Mouse (Mus musculus) liver, embryonic 12.5 days (tissue): ENCODE measurements around the gene Cnp. TPM values are rescaled to one million over a fixed set of nuclear protein-coding genes. Genes with fewer than 3 reads are reported as not detected.
"Not testable (repeated sequence)": the region's sequence is repeated elsewhere in the genome, so short reads cannot be mapped to it uniquely, and the experiment has no call there.

Experiments
- ATAC-seq: fragments of 200-750 bp; cut with Nextera tagmentation; 2 replicates; pipeline ENCODE4 v1.8.0; 2017; ENCODE audit warnings: moderate number of reproducible peaks, mild to moderate bottlenecking, moderate library complexity
- H3K27ac ChIP-seq: fragments of 300-500 bp; sonication (generic); 2 replicates; pipeline ENCODE4 v1.5.1; 2016; ENCODE audit warnings: mild to moderate bottlenecking
- H3K27me3 ChIP-seq: fragments of 300-500 bp; sonication (generic); replicated peaks from 2 replicates; pipeline ENCODE4 v1.6.1; 2016; ENCODE audit warnings: mild to moderate bottlenecking, moderate library complexity
- H3K36me3 ChIP-seq: fragments of 300-500 bp; sonication (generic); 2 replicates; pipeline ENCODE4 v1.6.1; 2016; ENCODE audit warnings: mild to moderate bottlenecking, moderate library complexity
- H3K4me1 ChIP-seq: fragments of 300-500 bp; sonication (generic); 2 replicates; pipeline ENCODE4 v1.6.1; 2016
- H3K4me2 ChIP-seq: fragments of 300-500 bp; sonication (generic); 2 replicates; pipeline ENCODE4 v1.6.1; 2016; ENCODE audit warnings: mild to moderate bottlenecking, moderate library complexity
- H3K4me3 ChIP-seq: fragments of 300-500 bp; sonication (generic); 2 replicates; pipeline ENCODE4 v1.5.1; 2016; ENCODE audit warnings: mild to moderate bottlenecking, moderate library complexity
- H3K9ac ChIP-seq: fragments of 300-500 bp; sonication (generic); 2 replicates; pipeline ENCODE4 v1.6.1; 2016; ENCODE audit warnings: mild to moderate bottlenecking, moderate library complexity
- H3K9me3 ChIP-seq: fragments of 300-500 bp; sonication (generic); replicated peaks from 2 replicates; pipeline ENCODE4 v1.6.1; 2016; ENCODE audit warnings: mild to moderate bottlenecking, moderate library complexity
- WGBS: fragments of 180-500 bp; shearing (Covaris S2); methylation state at CpG from one replicate; pipeline ENCODE4 v1.1.7; 2016; ENCODE audit not compliant: insufficient replicate concordance; 5-methylcytosine and 5-hydroxymethylcytosine counted together
- polyA plus RNA-seq: library from polyadenylated mRNA; unstranded; fragments of >200 nt; fragmentation: Nextera tagmentation; extraction: Ambion mirVana; gene quantifications from 2 replicates; pipeline ENCODE4 v1.2.1, GENCODE M21; 2016

Cnp gene
- polyA plus RNA-seq, 1 experiment from 2014 or later = 12.9 TPM

GRCm38 (mm10) chr11:100576256-100576655, 1.6 kb downstream of the Cnp start:
- Histone ChIP-seq H3K4me3 (no peak overlapping the region), H3K4me1 (peaks cover 30% of the 10 kb centered on the region), H3K9ac (no peak overlapping the region), H3K9me3 (no peaks in the 10 kb centered on the region), H3K4me2 (peak overlapping the region; percentile 88), H3K27ac (no peak overlapping the region), H3K27me3 (peaks cover 3% of the 10 kb centered on the region), H3K36me3 (peaks cover 29% of the 10 kb centered on the region)
- 68% methylated on average over 21 of the region's 21 CpGs for WGBS
- no peak for ATAC-seq

GRCm38 (mm10) chr11:100577852-100578599, 3.3 kb downstream of the Cnp start:
- 70% methylated on average over 8 of the region's 8 CpGs for whole genome bisulfite sequencing
- Histone ChIP-seq H3K27ac (no peak overlapping the region), H3K4me1 (peaks cover 27% of the 10 kb centered on the region), H3K4me3 (no peak overlapping the region), H3K9ac (no peak overlapping the region), H3K27me3 (no peaks in the 10 kb centered on the region), H3K9me3 (no peaks in the 10 kb centered on the region), H3K4me2 (no peak overlapping the region), H3K36me3 (peaks cover 47% of the 10 kb centered on the region)
- no peak for ATAC-seq

- no peak for ATAC-seq
- Histone ChIP-seq H3K9ac (no peak overlapping the region), H3K27me3 (no peaks in the 10 kb centered on the region), H3K36me3 (peaks cover 59% of the 10 kb centered on the region), H3K4me3 (no peak overlapping the region), H3K9me3 (no peaks in the 10 kb centered on the region), H3K4me2 (no peak overlapping the region), H3K27ac (no peak overlapping the region), H3K4me1 (peaks cover 25% of the 10 kb centered on the region)
- WGBS = 87% methylated on average over 9 of the region's 9 CpGs
Measured at GRCm38 (mm10) chr11:100579116-100579799, 4.6 kb downstream of the Cnp start.

- no peak for ATAC-seq
- no peak overlapping the region for H3K4me3 ChIP-seq
- no peak overlapping the region for H3K4me2 ChIP-seq
- peaks cover 14% of the 10 kb centered on the region for H3K4me1 ChIP-seq
- WGBS = 80% methylated on average over 13 of the region's 13 CpGs
- H3K9ac ChIP-seq = no peak overlapping the region
- H3K27me3 ChIP-seq = no peaks in the 10 kb centered on the region
- H3K9me3 ChIP-seq = no peaks in the 10 kb centered on the region
- H3K27ac ChIP-seq = no peak overlapping the region
- peaks cover 69% of the 10 kb centered on the region for H3K36me3 ChIP-seq
Measured at GRCm38 (mm10) chr11:100580275-100580674, 5.6 kb downstream of the Cnp start.

DNA sequence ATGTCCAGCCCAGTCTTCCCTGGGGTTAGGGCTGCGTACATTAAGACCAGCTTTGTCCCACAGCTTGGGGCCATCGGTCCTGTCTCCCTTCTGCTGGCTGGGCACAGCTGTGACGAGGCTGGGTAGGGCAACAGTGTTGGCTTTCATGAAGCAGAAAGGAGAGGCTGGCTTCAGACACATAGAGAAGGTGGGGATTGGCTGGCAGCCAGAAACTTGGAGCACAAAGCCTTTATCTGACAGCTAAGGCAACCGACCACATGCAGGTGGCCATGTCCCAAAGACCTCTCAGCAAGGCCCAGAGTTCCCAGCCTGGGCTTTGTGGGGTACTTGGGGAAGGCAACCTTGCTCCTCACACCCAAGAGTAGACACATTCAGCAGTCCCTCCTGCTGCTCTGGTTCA, 7.1 kb downstream of the Cnp start:
- Histone ChIP-seq H3K4me3 (no peak overlapping the region), H3K27me3 (no peaks in the 10 kb centered on the region), H3K36me3 (peaks cover 84% of the 10 kb centered on the region), H3K27ac (no peak overlapping the region), H3K4me2 (no peak overlapping the region), H3K4me1 (no peaks in the 10 kb centered on the region), H3K9ac (no peak overlapping the region), H3K9me3 (no peaks in the 10 kb centered on the region)
- ATAC-seq = no peak
- 80% methylated on average over 4 of the region's 4 CpGs for WGBS

DNA sequence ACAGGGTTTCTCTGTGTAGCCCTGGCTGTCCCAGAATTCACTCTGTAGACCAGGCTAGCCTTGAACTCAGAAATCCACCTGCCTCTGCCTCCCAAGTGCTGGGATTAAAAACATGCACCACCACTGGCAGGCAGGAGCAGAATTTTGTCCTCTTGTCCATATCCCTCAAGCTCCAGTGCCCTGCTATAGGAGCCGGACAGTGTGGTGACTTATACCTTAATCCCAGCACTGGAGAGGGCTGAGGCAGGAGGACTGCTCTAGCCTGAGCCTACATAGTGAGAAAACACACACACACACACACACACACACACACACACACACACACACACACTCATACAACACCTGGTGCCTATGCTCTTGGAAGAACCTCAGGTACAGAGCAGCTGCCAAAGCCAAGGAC, 7.7 kb downstream of the Cnp start:
- not testable (repeated sequence) for H3K4me2 ChIP-seq, H3K9me3 ChIP-seq, H3K9ac ChIP-seq, H3K4me1 ChIP-seq, H3K4me3 ChIP-seq, ATAC-seq, H3K27me3 ChIP-seq, H3K27ac ChIP-seq
- peaks cover 91% of the 10 kb centered on the region for H3K36me3 ChIP-seq
- WGBS = 82% methylated on average over 1 of the region's 1 CpGs

DNA sequence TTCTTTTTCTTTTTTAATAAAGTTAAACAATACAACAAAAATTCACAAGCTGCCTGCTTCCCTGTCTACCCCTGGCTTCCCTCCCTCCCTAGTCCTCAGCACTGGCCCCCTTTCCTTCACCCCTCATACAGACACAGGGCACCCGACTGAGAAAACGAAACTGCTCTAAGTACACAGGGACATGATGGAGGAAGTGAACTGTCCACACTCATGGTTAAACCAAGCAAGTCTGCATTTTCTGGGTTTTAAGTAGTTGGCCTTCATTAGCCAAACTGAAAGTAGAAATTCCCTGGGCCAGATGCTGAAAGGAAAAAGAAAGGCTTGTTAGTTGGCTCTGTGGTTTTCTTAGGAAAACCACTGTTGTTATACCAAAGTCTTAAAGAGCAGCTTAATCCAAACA, 8.1 kb downstream of the Cnp start:
- no peaks in the 10 kb centered on the region for H3K9me3 ChIP-seq
- H3K4me3 ChIP-seq = no peak overlapping the region
- no peak overlapping the region for H3K27ac ChIP-seq
- H3K27me3 ChIP-seq = no peaks in the 10 kb centered on the region
- H3K4me2 ChIP-seq = no peak overlapping the region
- no peaks in the 10 kb centered on the region for H3K4me1 ChIP-seq
- no peak for ATAC-seq
- 85% methylated on average over 2 of the region's 2 CpGs for WGBS
- H3K9ac ChIP-seq = no peak overlapping the region
- H3K36me3 ChIP-seq = peaks cover 95% of the 10 kb centered on the region

DNA sequence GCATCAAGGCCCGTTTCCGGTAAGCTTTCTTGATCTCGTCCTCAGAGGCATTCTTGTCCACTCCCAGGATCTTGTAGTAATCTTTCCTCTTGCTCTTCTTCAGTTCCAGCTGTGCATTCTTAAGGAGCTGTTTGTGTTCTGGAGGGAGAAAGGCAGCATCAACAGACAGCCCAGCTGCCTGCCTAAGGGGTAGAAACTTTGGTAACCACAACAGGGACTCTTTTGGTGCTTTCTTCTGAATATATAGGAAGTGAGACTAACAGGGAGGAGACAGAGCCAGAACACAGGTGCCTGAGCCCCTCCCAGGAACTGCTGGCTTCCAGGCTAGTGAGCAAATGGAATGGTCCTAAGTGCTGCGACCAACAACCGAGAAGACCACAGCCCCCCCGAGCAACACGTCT, 9.9 kb downstream of the Cnp start:
- WGBS = 85% methylated on average over 7 of the region's 7 CpGs
- H3K36me3 ChIP-seq = peaks cover 100% of the 10 kb centered on the region
- no peak for ATAC-seq

DNA sequence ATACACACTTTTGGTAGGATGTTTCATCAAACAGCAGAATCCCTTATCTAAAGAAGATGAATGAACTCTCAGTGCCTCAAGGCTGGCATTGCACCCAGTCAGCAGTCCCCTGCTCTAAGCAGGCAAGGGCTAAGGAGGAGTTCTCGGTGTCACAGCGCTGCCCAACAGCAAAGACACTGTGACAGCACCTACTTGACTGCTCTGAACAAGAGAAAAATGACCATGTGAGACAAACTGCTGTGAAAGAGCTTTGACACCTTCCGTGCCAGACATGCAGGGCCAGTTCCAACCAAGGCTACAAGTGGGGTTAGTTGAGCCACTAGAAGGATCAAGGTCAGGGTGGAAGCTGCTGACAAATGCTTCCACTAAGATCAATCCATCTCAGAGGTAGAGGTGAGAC, 10.4 kb downstream of the Cnp start:
- no peaks in the 10 kb centered on the region for H3K27me3 ChIP-seq
- peaks cover 100% of the 10 kb centered on the region for H3K36me3 ChIP-seq
- H3K27ac ChIP-seq = no peak overlapping the region
- 90% methylated on average over 3 of the region's 3 CpGs for WGBS
- H3K9me3 ChIP-seq = no peaks in the 10 kb centered on the region
- H3K4me1 ChIP-seq = no peaks in the 10 kb centered on the region
- H3K9ac ChIP-seq = no peak overlapping the region
- no peak overlapping the region for H3K4me3 ChIP-seq
- H3K4me2 ChIP-seq = no peak overlapping the region
- no peak for ATAC-seq

More for the DNA sequence above, 9.9 kb downstream of the Cnp start:
- no peak overlapping the region for H3K9ac ChIP-seq
- H3K4me1 ChIP-seq = no peaks in the 10 kb centered on the region
- H3K27me3 ChIP-seq = no peaks in the 10 kb centered on the region
- no peak overlapping the region for H3K27ac ChIP-seq
- no peak overlapping the region for H3K4me2 ChIP-seq
- no peak overlapping the region for H3K4me3 ChIP-seq
- no peaks in the 10 kb centered on the region for H3K9me3 ChIP-seq

DNA sequence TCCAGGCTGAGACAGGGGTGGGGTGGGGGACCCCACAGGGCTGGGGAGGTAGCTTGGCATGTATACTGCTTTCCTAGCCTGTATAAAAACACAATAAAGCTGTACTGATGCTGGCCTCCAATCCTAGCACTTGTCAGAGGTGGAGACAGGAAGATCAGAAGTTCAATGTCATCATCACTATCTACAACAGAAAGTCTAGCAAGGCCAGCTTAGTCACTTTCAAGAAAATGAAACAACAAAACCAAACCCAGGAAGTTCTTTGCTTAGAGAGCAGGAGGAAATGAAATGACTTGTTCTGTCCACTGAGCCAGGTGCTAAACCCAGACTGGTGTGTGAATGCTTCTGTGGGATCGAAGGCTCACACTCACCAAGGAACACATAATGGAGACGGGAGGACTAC, 13.8 kb downstream of the Cnp start:
- ATAC-seq = no peak
- H3K27me3 ChIP-seq = no peaks in the 10 kb centered on the region
- no peak overlapping the region for H3K9ac ChIP-seq
- WGBS = 82% methylated on average over 2 of the region's 2 CpGs
- H3K27ac ChIP-seq = no peak overlapping the region
- no peaks in the 10 kb centered on the region for H3K9me3 ChIP-seq
- peaks cover 99% of the 10 kb centered on the region for H3K36me3 ChIP-seq
- H3K4me1 ChIP-seq = no peaks in the 10 kb centered on the region
- no peak overlapping the region for H3K4me2 ChIP-seq
- H3K4me3 ChIP-seq = no peak overlapping the region

DNA sequence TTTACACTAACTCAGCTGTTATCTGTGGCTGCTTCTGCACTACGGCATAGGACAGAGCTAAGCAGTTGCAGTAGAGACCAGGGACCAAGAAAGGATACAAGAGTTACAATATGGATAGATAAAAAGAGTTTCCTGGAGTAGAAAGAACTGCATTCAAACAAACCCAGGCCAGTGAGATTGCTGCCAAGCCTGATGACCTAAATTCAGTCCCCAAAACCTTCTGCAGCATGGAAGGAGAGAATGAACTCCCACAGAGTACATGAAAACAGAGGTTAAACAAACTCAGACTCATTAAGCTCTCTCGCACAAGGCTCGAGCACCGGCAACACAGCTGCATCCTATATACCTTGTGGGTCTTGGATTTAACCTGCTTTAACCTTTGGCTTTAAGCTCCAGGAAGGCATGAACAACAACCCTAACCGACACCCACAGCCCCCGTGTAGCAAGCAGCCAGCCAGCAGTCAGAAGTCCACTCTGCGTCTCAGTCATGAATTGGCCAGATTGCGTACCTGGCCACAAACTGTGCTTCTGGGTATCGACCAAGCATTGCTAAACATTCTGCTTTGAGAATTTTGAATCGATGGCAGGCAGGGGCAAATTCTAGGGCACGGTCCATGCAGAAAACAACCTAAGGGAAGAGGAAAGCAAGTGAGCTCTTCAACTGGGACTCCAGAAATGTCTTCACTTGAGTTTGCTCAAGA, 17.8 kb downstream of the Cnp start:
- no peak for ATAC-seq
- no peaks in the 10 kb centered on the region for H3K9me3 ChIP-seq
- H3K36me3 ChIP-seq = peaks cover 99% of the 10 kb centered on the region
- H3K4me2 ChIP-seq = no peak overlapping the region
- no peak overlapping the region for H3K27ac ChIP-seq
- H3K9ac ChIP-seq = no peak overlapping the region
- H3K27me3 ChIP-seq = no peaks in the 10 kb centered on the region
- H3K4me3 ChIP-seq = no peak overlapping the region
- WGBS = 91% methylated on average over 11 of the region's 11 CpGs
- no peaks in the 10 kb centered on the region for H3K4me1 ChIP-seq

DNA sequence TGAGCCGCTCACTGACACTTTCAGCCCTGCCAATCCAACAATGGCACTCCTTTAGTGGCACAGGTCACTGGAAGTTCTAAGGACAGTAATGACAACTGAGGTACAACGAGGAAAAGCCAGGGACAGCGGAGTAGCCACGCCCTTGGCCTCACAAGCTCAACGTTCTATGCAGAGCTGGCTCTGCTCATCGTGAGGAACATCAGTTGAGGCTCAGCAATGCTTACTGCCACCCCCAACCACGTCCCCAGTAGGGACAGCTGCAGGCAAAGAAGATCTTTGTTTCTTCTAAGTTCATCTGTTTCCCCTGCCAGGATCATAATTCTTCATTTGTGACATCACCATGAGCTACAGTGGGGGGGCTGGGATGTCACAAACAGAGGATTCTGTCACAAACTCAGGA, 19.9 kb downstream of the Cnp start:
- H3K4me3 ChIP-seq = no peak overlapping the region
- no peak overlapping the region for H3K9ac ChIP-seq
- WGBS = 78% methylated on average over 7 of the region's 7 CpGs

More for the DNA sequence above, 19.9 kb downstream of the Cnp start:
- no peak for ATAC-seq
- no peak overlapping the region for H3K27ac ChIP-seq
- no peaks in the 10 kb centered on the region for H3K9me3 ChIP-seq
- H3K4me1 ChIP-seq = no peaks in the 10 kb centered on the region
- peaks cover 99% of the 10 kb centered on the region for H3K36me3 ChIP-seq
- no peaks in the 10 kb centered on the region for H3K27me3 ChIP-seq
- no peak overlapping the region for H3K4me2 ChIP-seq
